Mouse (Mus musculus) kidney, postnatal 0 days (tissue): Measurements from ENCODE around the gene Anp32e. TPM values are rescaled to one million over a fixed set of nuclear protein-coding genes. Genes with fewer than 3 reads are reported as not detected.

Experiments
- ATAC-seq: fragments of 200-750 bp; cut with Nextera tagmentation; replicated peaks from 2 replicates; pipeline ENCODE4 v1.8.0; 2017; ENCODE audit warnings: low read depth, moderate number of reproducible peaks, moderate TSS enrichment, moderate library complexity; ENCODE audit not compliant: low FRiP score
- DNase-seq: peaks from one replicate; pipeline ENCODE4 v3.0.0-alpha.2; 2016; ENCODE audit warnings: low spot score
- H3K27ac ChIP-seq: fragments of 300-500 bp; sonication (generic); 2 replicates; pipeline ENCODE4 v1.5.1; 2014; ENCODE audit warnings: mild to moderate bottlenecking
- H3K27me3 ChIP-seq: fragments of 300-500 bp; sonication (generic); 2 replicates; pipeline ENCODE4 v1.6.1; 2014; ENCODE audit warnings: low read length, mixed read lengths; ENCODE audit not compliant: insufficient read depth
- H3K36me3 ChIP-seq: fragments of 300-500 bp; sonication (generic); 2 replicates; pipeline ENCODE4 v1.6.1; 2014; ENCODE audit warnings: low read length, mixed read lengths; ENCODE audit not compliant: insufficient read depth
- H3K4me1 ChIP-seq: fragments of 300-500 bp; sonication (generic); replicated peaks from 2 replicates; pipeline ENCODE4 v1.6.1; 2014; ENCODE audit warnings: antibody characterized with exemption, low read length, mixed read lengths; ENCODE audit not compliant: insufficient read depth
- H3K4me2 ChIP-seq: fragments of 300-500 bp; sonication (generic); 2 replicates; pipeline ENCODE4 v1.6.1; 2014; ENCODE audit warnings: mild to moderate bottlenecking, low read length, moderate library complexity, mixed read lengths
- H3K4me3 ChIP-seq: fragments of 300-500 bp; sonication (generic); replicated peaks from 2 replicates; pipeline ENCODE4 v1.5.1; 2014; ENCODE audit warnings: low read depth, low read length
- H3K9ac ChIP-seq: fragments of 300-500 bp; sonication (generic); 2 replicates; pipeline ENCODE4 v1.6.1; 2014; ENCODE audit warnings: low read depth, low read length
- H3K9me3 ChIP-seq: fragments of 300-500 bp; sonication (generic); replicated peaks from 2 replicates; pipeline ENCODE4 v1.6.1; 2016; ENCODE audit warnings: low read length, inconsistent platforms, mixed read lengths
- CTCF ChIP-seq: IDR thresholded peaks from 2 replicates; pipeline ENCODE4 v1.5.1; 2016; ENCODE audit warnings: antibody characterized with exemption, low read depth, mild to moderate bottlenecking, moderate library complexity
- WGBS: fragments of 180-500 bp; shearing (Covaris S2); extraction: QIAGEN DNeasy Blood & Tissue Kit; methylation state at CpG from one replicate; pipeline ENCODE4 v1.1.7; 2014; 5-methylcytosine and 5-hydroxymethylcytosine counted together
- polyA plus RNA-seq: library from polyadenylated mRNA; unstranded; fragments of >200 nt; fragmentation: Nextera tagmentation; extraction: Ambion mirVana; gene quantifications from 2 replicates; pipeline ENCODE4 v1.2.1, GENCODE M21; 2015

Anp32e gene
- polyA plus RNA-seq, 1 experiment from 2014 or later: 128 TPM

DNA sequence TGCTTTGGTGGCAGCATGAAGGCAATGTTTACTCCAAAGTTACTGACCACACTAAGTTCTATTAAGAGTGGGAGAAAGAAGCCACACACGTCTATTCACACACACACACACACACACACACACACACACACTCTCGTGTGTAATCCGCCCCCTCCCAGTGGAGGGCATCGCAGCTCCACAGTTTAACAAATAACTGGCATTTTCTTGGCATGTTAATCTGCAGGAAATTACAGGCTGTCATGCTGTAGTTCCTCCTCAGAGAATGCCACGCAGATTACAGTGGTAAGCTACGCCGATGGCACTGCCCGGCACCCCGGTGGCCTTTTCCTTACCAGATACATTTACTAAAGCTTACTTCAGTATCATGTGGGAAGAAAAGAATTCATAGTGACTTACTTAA is 49.2 kb downstream of the Anp32e start:
- Histone ChIP-seq H3K4me2 (no peak overlapping the region), H3K9me3 (no peaks in the 10 kb centered on the region), H3K4me1 (no peaks in the 10 kb centered on the region), H3K36me3 (no peaks in the 10 kb centered on the region), H3K27me3 (no peaks in the 10 kb centered on the region), H3K27ac (no peak overlapping the region), H3K9ac (no peak overlapping the region), H3K4me3 (no peak overlapping the region)
- 73% methylated on average over 9 of the region's 9 CpGs for WGBS
- ATAC-seq (no peak), DNase-seq (no peak)
- TF ChIP-seq CTCF: peak; percentile 23; the same call in 1 of the 2 replicates

- no peaks in the 10 kb centered on the region for H3K36me3 ChIP-seq
- no peak for DNase-seq
- no peaks in the 10 kb centered on the region for H3K9me3 ChIP-seq
- H3K27ac ChIP-seq: no peak overlapping the region
- H3K4me1 ChIP-seq: 0 out of 2 replicates have a peak, but pooled peaks cover 3% of the 10 kb centered on the region
- 80% methylated on average over 12 of the region's 12 CpGs for WGBS
- no peak overlapping the region for H3K4me3 ChIP-seq
- no peaks in the 10 kb centered on the region for H3K27me3 ChIP-seq
- H3K4me2 ChIP-seq: no peak overlapping the region
- ATAC-seq: no peak
- TF ChIP-seq CTCF: no peak
- no peak overlapping the region for H3K9ac ChIP-seq
Observed at GRCm38 (mm10) chr3:95980276-95980970, 51.4 kb downstream of the Anp32e start.

DNA sequence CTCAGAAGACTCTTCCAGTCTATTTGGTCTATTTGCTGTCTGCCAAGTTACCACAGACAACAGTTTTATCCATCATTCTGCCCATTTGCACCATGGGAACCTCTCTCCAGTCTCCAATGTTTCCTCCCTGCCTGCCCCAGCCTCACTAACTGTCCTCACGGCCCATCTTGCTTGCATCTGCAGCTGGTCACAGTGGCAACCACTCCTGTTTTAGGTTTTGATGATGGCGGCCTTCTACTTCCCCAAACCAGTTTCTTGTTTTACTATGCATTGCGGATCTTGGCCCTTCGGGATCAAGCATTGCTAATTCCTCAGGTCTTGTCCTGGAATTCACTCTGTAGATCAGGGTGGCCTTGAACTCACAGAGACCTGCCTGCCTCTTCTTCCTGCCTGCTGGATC is 53.1 kb downstream of the Anp32e start:
- Histone ChIP-seq H3K36me3 (no peaks in the 10 kb centered on the region), H3K27me3 (no peaks in the 10 kb centered on the region), H3K9me3 (no peaks in the 10 kb centered on the region), H3K4me3 (no peak overlapping the region), H3K9ac (no peak overlapping the region), H3K4me2 (no peak overlapping the region), H3K27ac (no peak overlapping the region), H3K4me1 (0 out of 2 replicates have a peak, but pooled peaks cover 18% of the 10 kb centered on the region)
- no peak for ATAC-seq
- WGBS: 95% methylated on average over 4 of the region's 4 CpGs
- DNase-seq: no peak
- no peak for TF ChIP-seq CTCF

DNA sequence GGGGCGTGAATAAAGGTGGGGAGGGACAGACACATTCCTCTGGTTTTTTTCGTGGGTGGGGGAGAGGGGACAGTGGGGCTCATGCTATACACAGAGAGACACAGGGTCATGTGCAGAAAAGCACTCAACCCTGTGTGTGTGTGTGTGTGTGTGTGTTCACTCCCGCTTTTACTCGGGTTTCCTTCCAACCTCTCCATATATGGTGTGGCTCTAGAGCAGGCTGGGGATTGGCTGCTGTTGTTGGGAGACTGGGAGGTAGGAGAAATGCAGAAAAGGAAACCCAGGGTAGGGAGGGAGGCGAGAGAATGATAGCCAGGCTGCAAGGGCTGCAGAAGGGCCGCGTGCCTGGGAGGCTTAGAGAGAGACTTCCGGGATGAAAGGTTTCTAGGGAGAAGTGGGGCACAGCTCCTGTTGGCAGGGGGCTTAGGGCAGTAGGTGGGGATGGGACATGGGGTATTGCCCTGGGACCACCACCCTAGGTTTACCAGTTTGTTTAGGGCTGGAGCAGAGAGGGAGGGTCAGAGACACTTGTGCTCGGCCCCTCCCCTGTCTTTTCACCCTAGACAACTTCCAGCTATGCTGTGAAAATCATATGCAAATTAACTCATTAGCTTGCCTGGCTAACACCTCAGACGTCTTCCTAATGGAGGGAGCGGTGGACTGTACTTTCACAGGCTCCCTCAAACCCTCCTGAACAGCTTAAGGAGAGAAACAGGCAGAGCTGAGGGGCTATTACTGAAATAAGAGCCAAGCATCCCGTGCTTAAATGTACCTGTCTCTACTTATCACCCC is 56.4 kb downstream of the Anp32e start:
- H3K9ac ChIP-seq: 0 out of 2 replicates have a peak overlapping the region, but pooled peaks have one; percentile 2
- 7% methylated on average over 12 of the region's 12 CpGs for WGBS
- no peaks in the 10 kb centered on the region for H3K9me3 ChIP-seq
- H3K4me3 ChIP-seq: no peak overlapping the region
- peak; percentile 86 for ATAC-seq
- H3K4me1 ChIP-seq: 0 out of 2 replicates have a peak, but pooled peaks cover 28% of the 10 kb centered on the region
- peak; percentile 97 for DNase-seq
- H3K4me2 ChIP-seq: peak overlapping the region; percentile 43
- peak overlapping the region; percentile 58 for H3K27ac ChIP-seq
- peaks cover 10% of the 10 kb centered on the region; the same call in 1 of the 2 replicates for H3K36me3 ChIP-seq
- TF ChIP-seq CTCF: no peak
- H3K27me3 ChIP-seq: no peaks in the 10 kb centered on the region

DNA sequence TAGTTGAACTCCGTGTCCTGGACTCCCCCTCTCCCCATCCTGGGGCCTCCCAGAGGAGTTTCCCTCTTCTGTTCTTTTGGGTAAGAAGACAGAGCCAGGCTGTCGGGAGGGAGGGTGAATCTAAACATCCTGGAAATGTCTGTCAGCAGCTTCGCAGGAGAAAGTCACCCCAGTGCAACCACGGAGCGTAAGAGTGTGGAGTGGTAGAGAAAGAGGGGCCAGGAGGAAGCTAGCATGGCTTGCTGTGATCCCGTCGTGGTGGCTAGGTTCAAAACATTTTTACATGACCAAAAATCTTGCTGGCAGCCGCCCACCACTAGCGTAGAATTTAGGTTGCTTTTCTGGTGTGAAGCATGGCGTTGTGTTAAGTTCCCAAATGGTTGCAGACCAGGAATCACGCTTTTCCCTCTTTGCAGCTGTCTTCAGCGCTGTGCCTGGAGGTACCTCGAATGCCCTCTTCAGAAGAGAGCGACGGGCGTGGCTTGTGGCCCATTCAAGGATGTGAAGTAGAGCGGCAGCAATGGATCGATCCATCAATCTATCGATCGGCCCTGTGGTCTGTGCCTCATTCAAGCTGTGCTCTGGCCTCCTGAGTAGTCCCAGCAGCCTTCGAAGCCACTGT is 57.1 kb downstream of the Anp32e start:
- Histone ChIP-seq H3K4me1 (0 out of 2 replicates have a peak, but pooled peaks cover 28% of the 10 kb centered on the region), H3K27me3 (no peaks in the 10 kb centered on the region), H3K9me3 (no peaks in the 10 kb centered on the region), H3K4me2 (peak overlapping the region; percentile 43), H3K36me3 (peaks cover 10% of the 10 kb centered on the region; the same call in 1 of the 2 replicates), H3K27ac (peak overlapping the region; percentile 58), H3K4me3 (no peak overlapping the region), H3K9ac (no peak overlapping the region)
- peak; percentile 78 for DNase-seq
- 7% methylated on average over 21 of the region's 21 CpGs for WGBS
- TF ChIP-seq CTCF: no peak
- no peak for ATAC-seq

DNA sequence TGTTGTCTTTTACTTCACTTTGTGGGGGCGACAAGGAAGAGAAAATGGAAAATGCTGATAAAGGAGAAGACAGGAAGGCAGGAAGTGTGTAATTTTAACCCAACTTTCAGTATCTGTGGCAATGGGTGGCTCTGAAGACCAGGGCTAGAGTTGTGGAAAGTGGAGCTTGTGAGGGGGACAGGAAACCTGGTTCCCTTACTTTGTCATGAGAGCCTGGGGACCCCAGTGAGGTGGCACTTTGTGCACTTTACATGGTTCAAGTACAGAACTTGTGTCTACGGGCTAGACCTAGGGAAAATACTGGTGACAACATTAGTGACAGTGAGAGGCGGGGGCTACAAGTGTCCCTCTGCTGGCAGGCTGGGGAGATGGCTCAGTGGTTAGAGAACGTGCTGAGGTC is 57.9 kb downstream of the Anp32e start:
- 79% methylated on average over 4 of the region's 4 CpGs for WGBS
- ATAC-seq: no peak
- H3K9me3 ChIP-seq: no peaks in the 10 kb centered on the region
- peaks cover 13% of the 10 kb centered on the region; the same call in 1 of the 2 replicates for H3K36me3 ChIP-seq
- H3K27ac ChIP-seq: no peak overlapping the region; the same call in 1 of the 2 replicates
- H3K9ac ChIP-seq: no peak overlapping the region
- no peaks in the 10 kb centered on the region for H3K27me3 ChIP-seq
- H3K4me2 ChIP-seq: no peak overlapping the region
- DNase-seq: no peak
- TF ChIP-seq CTCF: no peak
- H3K4me1 ChIP-seq: peaks cover 31% of the 10 kb centered on the region; the same call in 1 of the 2 replicates
- no peak overlapping the region for H3K4me3 ChIP-seq
